Mouse (Mus musculus) kidney, postnatal 4 days (tissue): ENCODE results near the gene Dvl3.

Source experiments
- DNase-seq, 2 experiments: peaks; one replicate each; pipeline ENCODE4 v3.0.0; 2021; ENCODE audit warnings: mixed read lengths in 2 of 2

Gene Dvl3

GRCm38 (mm10) chr16:20497980-20498676, 18.7 kb upstream of the Dvl3 start:
- peak in 1 of 2 experiments; percentile 29 for DNase-seq

DNA sequence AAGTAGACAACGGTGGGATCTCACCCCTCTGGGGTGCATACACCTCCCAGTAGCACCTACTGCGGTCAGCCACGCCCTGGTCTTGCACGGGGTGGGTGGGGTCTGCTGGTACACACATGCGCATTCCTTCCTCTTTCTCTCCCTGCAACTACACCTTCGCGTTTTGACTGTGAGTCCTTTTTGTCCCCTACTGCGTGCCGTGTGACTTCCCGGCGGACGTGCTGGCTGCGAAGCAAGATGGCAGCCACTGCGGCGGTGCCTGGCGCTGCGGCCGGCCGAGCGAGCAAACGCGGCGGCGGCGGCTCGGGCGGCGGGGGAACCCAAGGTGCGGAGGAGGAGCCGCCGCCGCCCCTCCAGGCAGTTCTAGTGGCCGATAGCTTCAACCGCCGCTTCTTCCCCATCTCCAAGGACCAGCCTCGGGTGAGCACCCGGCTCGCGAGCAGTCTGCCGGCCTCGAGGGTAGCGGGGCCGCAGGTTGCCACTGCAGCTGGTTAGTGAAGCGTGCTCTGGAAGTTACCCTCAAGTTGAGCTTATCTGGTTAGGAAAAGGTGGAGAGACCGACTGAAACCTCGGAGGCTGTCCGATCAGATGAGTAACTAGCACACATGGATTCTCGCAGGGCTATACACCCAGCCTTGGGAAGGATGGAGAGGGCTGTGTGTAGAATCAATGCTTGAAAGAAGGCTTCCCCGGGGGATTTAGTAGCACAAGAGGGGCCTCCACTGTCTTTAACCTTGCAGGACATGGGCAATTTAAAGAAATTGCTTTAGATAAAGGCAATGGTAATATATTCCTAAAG, 17.9 kb upstream of the Dvl3 start, which contains the start of gene Eif2b5:
TSS of gene Eif2b5 (plus strand) at position 141 of the 799 bp plus-strand sequence.
- peak; percentile 94 to 95 for DNase-seq

- DNase-seq, result no peak
Measured at GRCm38 (mm10) chr16:20506000-20506399, 10.8 kb upstream of the Dvl3 start.

- peak; percentile 68 to 77 for DNase-seq
Measured at GRCm38 (mm10) chr16:20509349-20509748, 7.4 kb upstream of the Dvl3 start.

DNA sequence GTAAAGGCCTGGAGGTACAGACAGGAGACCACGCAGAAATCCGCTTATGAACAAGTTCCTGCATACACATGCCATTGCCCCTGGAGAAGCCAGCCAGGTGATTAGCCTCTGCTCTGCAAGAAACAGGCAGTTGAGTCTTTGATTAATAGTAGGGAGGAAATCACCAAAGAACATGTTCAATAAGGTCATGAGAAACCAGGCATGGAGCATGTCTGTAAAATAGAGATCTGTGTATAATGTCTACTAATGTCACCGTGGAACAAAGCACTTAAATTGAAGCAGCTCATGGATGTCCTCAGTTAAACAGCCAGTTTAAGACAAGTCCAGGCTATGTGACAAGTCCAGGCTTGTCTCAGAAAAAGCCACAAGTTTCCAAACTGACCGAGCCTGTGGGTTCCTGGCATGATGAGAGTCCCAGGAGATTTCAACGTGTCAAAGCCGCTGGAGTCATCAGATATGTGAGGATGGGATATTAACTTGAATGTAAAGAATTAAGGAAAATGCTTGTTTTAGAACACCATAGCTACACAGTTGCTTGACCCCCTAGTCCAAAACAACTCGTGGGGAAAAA, 5.4 kb upstream of the Dvl3 start:
- no peak for DNase-seq

DNA sequence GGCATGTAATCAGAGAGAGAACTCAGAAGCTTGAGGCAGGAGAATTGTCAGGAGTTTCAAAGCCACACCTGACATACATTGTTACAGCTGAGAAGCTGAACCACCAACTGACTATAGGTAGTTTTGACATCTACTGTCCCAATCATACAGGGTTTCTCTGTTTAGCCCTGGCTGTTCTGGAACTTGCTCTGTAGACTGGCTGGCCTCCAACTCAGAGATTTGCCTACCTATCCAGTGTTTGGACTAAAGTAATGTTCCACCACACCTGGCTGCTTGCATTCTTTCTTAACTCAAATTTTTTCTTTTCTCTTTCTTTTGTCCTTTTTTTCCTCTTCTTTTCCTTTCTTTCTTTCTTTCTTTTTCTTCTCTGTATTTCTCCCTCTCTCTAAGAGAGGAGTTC, 750 bp upstream of the Dvl3 start:
- peak in 1 of 2 experiments; percentile 22 for DNase-seq

DNA sequence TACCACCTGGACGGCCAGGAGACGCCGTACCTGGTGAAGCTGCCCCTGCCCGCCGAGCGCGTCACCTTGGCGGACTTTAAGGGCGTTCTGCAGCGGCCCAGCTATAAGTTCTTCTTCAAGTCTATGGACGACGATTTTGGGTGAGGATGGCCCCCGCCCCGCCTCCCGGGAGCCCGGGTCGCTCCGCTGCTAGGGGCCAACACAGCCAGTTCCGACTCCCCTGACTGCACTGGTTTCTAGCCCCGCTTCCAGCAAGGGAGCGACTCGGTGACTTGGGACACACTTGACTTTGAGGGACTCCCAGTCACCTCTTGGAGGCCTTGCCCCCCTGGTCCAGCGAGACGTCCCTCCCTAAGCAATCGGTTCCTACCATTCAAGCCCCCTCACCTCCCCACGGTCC, 434 bp downstream of the Dvl3 start:
- DNase-seq, result peak; percentile 59 to 70

DNA sequence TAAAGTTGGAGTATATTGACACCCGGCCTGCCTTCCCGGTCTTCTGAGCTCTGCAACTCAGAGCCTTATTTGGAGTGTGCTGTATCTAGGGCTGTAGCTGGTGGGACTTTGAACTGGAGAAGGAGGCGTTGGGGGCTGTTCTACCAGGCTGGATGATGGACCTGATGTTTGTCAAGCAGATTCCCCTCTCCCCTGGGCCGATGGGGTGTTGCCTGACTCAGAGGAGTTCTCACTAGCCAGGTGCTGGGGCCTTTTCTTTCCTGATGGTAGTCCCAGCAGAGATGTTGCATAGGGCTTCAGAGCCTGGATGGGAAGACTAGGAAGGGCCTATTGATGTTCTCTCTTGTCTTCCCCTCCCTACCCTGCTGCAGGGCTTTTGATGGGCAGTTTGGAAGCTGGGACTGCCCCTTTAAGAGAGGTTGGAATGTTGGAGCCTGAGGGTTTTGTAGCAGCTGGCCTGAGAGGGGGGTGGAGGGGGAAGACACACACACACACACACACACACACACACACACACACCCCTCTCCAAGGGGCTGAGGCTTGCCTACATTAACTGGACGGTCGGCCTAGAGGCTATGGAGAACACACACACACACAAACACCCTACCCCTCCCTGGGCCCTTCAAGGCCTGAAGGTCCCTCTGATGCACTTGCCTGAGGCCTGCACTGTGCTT, 1.1 kb downstream of the Dvl3 start:
- DNase-seq, result peak; percentile 72 to 80

DNA sequence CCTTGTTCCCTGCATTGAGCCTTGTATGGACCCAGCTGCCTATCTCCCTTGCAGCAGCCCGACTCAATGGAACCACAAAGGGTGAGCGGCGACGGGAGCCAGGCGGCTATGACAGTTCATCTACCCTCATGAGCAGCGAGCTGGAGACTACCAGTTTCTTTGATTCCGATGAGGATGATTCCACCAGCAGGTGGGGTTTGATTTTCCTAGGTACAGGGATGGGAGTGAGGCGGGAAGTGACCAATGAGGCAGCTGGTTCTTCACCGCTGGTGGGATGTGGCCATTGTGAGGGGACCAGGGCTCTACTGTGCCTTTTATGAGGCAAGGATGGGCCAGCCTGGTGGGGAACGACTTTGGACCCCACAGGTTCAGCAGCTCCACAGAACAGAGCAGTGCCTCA, 7.1 kb downstream of the Dvl3 start:
- DNase-seq, result no peak

- DNase-seq, result no peak
Measured at GRCm38 (mm10) chr16:20528779-20529178, 12.0 kb downstream of the Dvl3 start.

DNA sequence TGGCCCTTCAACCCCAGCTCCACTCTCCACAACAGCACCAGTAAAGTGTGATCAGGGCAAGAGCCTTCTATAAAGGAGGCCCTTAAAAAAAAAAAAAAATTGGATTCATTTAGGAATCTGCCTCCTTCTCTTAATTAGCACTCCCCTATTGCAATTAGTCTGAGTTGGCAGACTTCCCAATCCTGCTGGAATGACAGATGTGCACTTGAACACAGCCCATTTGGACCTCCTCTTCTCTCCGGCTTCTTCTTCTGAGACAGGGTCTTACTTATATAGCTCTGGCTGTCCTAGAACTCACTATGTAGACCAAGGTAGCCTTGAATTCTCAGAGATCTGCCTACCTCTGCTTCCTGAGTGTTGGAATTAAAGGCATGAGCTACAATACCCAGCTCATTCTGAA, 12.6 kb downstream of the Dvl3 start:
- DNase-seq, result no peak

- DNase-seq, result no peak
Measured at GRCm38 (mm10) chr16:20530941-20531340, 14.2 kb downstream of the Dvl3 start.

- DNase-seq, result no peak
Measured at GRCm38 (mm10) chr16:20534617-20535295, 18.0 kb downstream of the Dvl3 start.

DNA sequence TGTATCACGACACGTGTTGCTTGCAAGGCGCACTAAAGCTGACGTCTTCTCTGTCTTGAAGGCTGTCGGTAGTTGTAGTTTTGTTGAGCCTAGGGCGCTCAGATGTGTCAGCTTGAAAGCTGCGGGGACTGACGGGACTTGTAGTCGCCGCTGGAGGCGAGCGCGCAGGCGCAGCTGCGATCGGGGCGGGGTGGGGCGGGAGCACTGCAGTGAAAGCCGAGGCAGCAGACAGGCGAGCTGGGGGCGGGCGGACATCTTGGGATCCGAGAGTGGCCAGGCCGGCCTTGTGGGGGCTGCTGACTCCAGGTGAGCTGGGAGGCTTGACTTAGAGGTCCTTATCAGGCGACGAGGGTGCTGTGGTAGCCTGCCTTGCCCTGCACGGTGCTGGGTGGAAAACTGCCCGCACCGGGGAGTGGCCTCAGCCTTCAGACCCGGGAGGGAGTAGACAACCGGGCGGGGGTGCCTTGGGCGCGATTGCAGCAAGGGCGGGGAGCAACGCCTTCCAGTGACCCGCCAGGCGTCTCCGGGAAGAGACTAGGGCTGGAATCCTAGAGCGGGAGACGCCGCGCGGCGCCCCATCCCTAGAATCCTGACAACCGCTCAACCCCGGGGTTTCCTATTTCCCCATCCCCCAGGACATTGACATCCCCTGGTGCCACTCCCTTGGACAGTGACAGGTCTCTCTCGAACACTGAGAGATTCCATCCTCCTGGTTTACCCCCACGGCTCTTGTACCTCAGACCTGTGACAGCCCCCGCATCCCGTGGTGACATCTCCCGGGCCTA, 18.7 kb downstream of the Dvl3 start, which contains the start of gene Ap2m1:
TSS of gene Ap2m1 (plus strand) at position 183 of the 785 bp plus-strand sequence.
- DNase-seq, result peak; percentile 93 to 96

GRCm38 (mm10) chr16:20536081-20536665, 19.4 kb downstream of the Dvl3 start:
- DNase-seq, result no peak

DNA sequence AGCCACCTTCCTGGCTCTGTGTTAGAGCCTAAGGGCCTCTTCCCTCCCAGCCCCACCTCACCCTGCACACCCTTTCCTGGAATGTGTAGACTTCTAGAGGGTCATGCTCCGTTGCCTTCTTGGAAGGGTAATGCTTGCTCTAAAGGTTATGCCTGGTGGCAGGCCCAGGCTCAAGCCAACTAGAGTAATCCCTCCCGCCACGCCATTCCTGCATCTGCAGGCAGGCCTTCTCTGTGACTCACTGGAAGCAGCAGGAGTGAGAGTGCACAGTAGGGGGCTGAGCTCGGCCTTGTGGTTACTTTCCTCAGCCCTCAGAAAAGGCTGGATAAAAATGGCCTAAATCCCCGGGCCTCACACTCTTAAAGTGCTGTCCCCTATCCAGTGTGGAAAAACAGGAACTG, 20.3 kb downstream of the Dvl3 start:
- DNase-seq, result peak; percentile 55 to 75

DNA sequence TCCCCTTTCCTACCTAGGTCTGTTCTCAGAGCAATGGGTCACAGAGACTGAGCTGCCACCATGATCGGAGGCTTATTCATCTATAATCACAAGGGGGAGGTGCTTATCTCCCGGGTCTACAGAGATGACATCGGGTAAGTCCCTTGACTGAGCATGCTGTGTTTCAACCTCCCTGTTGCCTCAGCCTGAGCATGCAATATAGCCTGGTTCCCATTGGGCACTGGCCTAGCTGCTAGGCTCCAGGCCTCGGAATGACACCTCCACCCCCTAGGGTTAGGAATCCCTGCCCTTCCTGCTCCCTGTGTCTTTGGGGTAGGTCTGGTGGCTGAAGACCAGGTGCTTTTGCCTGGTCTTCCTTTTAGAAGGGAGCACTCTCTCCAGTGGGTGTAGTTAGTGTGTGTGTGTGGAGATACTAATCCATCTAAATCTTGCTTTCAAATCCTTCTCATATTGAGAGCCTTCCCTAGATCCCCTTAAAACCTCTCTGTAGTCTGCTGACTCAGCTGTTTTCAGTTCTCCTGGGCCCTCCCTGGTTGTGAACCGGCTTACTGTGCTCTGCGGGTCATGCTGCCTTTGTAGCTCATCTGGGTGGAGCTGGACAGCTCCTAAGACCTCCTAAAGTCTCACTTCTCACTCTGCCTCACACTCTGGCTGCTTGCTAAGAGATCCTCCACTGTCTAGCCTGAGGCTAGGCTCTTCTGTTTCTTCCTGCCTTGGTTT, 21.0 kb downstream of the Dvl3 start:
- DNase-seq, result no peak

DNA sequence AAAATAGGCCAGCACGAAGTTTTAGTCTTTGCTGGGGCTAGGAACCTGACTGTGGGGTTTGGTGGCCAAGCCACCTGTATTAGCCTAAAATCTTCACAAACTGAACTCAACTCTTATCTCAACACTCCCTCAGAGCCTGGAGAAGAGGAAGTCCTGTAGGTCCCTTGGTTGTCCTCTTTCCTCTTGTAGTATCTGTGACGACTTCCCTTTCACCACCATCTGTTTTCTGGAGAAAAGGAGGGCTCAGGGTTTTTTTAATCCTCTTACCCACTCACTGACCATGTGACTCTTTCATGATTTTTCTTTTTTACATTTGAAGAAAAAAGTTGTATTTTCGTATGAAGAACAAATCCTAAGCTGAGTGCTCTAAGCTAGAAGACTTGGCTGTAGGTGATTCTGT, 22.9 kb downstream of the Dvl3 start:
- DNase-seq, result no peak

DNA sequence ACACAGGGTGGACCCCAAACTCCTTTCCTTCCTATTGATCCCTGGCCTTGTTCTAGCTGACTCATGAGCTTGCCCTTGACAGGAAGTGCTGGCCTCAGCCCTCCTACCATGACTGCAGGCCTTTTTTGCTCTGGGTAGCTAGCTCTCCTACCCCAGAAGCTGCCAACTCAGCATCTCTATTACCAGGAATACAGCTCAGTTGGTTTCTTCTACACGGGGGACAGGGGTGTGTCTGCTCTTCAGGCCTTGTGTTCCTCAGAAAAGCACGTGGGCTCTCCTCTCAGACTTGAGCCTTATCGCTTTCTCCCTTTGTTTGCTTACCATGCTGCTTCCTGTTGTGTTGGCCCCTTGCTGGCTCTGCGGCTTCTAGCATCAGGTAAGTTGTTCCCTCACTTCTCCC, 23.7 kb downstream of the Dvl3 start:
- no peak for DNase-seq

- DNase-seq, result no peak
Measured at GRCm38 (mm10) chr16:20545696-20546095, 28.9 kb downstream of the Dvl3 start.

- DNase-seq, result no peak
Measured at GRCm38 (mm10) chr16:20547423-20547822, 30.6 kb downstream of the Dvl3 start.
